Mouse (Mus musculus): ENCODE results near the gene Sun2.

The Sun2 gene

GRCm38 (mm10) chr15:79755176-79755575, 12.8 kb upstream of the Sun2 start:
- DNase-seq, result no peak

- no peak for DNase-seq
These were observed 11.5 kb upstream of the Sun2 start for GRCm38 (mm10) chr15:79753873-79754272.

- DNase-seq, result no peak
These were observed 11.1 kb upstream of the Sun2 start for GRCm38 (mm10) chr15:79753420-79753752.

GRCm38 (mm10) chr15:79752742-79753419, 10.5 kb upstream of the Sun2 start:
- peak; percentile 43 to 70 for DNase-seq

- DNase-seq, result no peak
These were observed 9.4 kb upstream of the Sun2 start for GRCm38 (mm10) chr15:79751772-79752171.

GRCm38 (mm10) chr15:79750266-79750665, 7.9 kb upstream of the Sun2 start:
- DNase-seq, result no peak

- no peak for DNase-seq
These were observed 6.8 kb upstream of the Sun2 start for GRCm38 (mm10) chr15:79749162-79749561.

- DNase-seq, result peak in 1 of 2 experiments; percentile 34
These were observed 5.7 kb upstream of the Sun2 start for GRCm38 (mm10) chr15:79747998-79748397.

GRCm38 (mm10) chr15:79745883-79746282, 3.5 kb upstream of the Sun2 start:
- DNase-seq, result no peak

- peak; percentile 63 to 77 for DNase-seq
These were observed 3.0 kb upstream of the Sun2 start for GRCm38 (mm10) chr15:79745312-79745711.

GRCm38 (mm10) chr15:79744742-79745141, 2.4 kb upstream of the Sun2 start:
- peak; percentile 52 to 55 for DNase-seq

GRCm38 (mm10) chr15:79744001-79744400, 1.7 kb upstream of the Sun2 start:
- DNase-seq, result no peak

- no peak for DNase-seq
These were observed 329 bp upstream of the Sun2 start for GRCm38 (mm10) chr15:79742706-79743023.

GRCm38 (mm10) chr15:79741173-79741858, 1.0 kb downstream of the Sun2 start:
- DNase-seq, result no peak

GRCm38 (mm10) chr15:79740739-79741138, 1.6 kb downstream of the Sun2 start:
- DNase-seq, result no peak

GRCm38 (mm10) chr15:79734311-79734710, 8.0 kb downstream of the Sun2 start:
- no peak for DNase-seq

- no peak for DNase-seq
These were observed 8.7 kb downstream of the Sun2 start for GRCm38 (mm10) chr15:79733640-79734039.

GRCm38 (mm10) chr15:79733192-79733591, 9.1 kb downstream of the Sun2 start:
- no peak for DNase-seq

- DNase-seq, result no peak
These were observed 10.8 kb downstream of the Sun2 start for GRCm38 (mm10) chr15:79731554-79731953.

- DNase-seq, result no peak
These were observed 13.5 kb downstream of the Sun2 start for GRCm38 (mm10) chr15:79728731-79729388.

GRCm38 (mm10) chr15:79728311-79728710, 14.0 kb downstream of the Sun2 start:
- DNase-seq, result no peak

GRCm38 (mm10) chr15:79727840-79728239, 14.5 kb downstream of the Sun2 start:
- no peak for DNase-seq

- DNase-seq, result no peak
These were observed 17.0 kb downstream of the Sun2 start for GRCm38 (mm10) chr15:79725190-79725789.

- peak; percentile 60 to 64 for DNase-seq
These were observed 18.9 kb downstream of the Sun2 start for GRCm38 (mm10) chr15:79723439-79723838.
